Mouse (Mus musculus): ENCODE measurements around the gene Pcp2.
"Not testable (repeated sequence)": the region's sequence is repeated elsewhere in the genome, so short reads cannot be mapped to it uniquely, and the experiment has no call there.

The Pcp2 gene

DNA sequence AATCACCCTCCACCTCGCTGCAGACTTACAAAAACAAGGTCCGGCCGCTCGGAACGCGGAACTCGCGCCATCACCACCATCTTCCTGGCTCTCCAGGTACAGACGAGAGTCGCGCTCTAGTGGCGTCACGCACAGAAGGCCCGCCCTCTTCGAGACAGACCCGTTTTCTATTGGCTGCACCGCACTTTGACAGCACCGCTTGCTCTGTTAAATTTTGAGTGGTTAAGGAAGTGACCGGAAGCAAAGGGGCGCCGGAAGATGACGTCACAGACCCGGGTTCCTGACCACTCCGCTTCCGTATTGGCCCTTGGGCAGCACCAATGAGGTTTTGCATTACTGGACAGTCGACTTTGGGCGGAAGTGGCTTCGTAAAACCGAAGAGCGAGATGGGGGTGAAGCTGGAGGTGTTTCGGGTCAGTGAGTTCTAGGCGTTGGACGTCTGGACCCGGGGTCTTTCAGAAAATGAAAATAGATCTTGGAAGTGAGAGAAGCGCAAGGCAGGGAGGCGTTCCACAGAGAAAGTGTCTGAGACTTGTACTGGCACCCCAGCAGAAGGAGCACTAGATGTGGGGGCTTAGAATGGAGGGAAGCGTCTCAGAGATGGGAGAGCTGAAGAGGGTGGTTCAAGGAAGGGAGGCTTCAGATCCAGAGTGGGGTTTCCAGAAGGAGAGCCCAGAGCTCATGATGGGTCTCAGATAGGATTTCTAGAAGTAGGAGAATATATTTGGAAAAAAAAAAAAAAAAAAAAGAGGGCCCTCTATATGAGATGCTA is 4.0 kb downstream of the Pcp2 start, which contains the start of the genes Xab2 and Pet100:
Gene Xab2 (minus strand): TSS at position 118 of the 772 bp plus-strand sequence.
Gene Pet100 (plus strand): TSS at position 350 of the 772 bp plus-strand sequence.
- peak; percentile 100 for DNase-seq (ENCODE audit: low read depth, low spot score)

DNA sequence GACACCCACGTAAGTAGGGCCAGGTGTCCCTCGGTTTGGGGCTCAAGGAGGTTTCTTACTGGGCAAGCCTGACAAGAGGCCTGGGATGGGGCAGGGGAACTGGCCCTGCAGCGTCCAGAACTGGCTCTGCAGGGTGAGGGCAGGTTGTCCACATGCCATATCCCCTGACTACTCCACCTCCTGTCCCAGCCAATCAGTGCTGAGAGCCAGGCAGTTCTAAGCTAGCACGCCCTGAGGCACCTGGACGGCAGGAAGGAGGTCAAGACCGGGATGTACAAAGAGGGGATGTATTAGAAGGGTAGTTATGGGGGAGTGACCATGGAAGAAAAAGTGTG is 15.6 kb downstream of the Pcp2 start:
- no peak for DNase-seq (ENCODE audit: low read depth, low spot score)

DNA sequence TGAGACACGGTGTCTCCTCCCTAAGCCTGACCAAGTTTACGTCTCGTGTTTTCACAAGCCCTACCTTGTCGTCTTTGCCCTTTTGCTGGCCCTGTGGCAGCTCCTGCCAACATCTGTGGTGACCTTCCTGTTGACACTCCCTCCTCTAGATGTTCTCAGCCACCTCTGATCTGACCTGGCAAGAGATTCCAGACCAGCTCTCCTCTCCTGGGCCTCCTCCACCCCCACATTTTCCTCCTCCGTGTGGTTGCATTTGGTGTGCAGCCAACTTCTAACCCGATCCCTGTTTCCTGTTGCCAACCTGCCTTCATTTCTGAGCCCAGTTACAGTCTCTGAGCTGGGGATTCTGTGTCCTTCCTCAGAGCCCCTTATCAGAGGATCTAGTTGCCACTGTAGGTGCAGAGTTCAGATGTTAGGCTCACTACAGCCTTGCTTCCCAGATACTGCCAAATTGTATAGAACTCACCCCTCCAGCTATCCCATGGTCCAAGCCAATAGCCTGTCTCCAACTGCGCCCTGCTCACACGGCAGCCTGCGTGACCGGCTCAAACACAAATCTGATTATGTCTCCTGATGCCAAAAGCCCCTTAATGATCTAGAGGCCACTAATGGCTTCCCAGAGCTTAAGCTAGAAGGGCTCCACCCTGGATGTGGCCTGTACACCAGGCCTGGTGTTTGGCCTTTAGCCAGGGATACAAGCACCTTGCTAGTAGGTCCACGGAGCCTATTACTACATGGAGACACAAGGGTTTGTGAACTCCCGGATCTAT is 16.1 kb downstream of the Pcp2 start:
- no peak for DNase-seq (ENCODE audit: low read depth, low spot score)

DNA sequence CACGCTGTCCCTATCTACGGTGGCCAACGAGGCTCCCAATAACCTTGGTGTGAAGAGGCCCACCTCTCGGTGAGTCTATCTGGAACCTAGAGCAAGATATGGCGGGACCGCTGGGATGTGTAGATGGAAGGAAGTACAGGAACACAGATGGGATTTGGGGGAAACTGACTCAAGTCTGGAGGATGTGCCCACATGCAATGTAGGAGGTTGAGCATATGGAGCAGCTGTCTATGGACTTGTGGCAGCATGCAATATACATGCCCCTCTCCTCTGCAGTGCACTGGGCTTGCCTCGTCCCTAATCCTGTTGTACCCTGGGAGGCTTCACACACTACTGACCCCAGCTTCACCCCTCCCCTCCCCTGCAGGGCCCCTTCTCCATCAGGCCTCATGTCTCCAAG is 17.5 kb downstream of the Pcp2 start:
- DNase-seq (ENCODE audit: low read depth, low spot score), result no peak

DNA sequence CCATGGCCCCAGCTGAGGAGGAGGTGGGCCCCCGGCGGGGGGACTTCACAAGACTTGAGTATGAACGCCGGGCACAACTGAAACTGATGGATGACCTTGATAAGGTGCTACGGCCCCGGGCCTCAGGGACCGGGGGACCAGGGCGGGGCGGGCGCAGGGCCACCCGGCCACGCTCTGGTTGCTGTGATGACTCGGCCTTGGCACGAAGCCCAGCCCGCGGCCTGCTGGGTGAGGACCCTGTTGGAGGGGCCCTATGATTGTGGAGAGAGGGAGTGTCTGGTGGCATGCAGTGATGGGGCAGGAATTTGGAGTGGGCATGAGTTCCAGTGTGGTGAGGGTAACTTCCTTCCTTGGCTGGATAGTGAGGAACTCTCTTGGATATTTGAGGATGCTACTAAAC is 18.8 kb downstream of the Pcp2 start:
- no peak for DNase-seq (ENCODE audit: low read depth, low spot score)

DNA sequence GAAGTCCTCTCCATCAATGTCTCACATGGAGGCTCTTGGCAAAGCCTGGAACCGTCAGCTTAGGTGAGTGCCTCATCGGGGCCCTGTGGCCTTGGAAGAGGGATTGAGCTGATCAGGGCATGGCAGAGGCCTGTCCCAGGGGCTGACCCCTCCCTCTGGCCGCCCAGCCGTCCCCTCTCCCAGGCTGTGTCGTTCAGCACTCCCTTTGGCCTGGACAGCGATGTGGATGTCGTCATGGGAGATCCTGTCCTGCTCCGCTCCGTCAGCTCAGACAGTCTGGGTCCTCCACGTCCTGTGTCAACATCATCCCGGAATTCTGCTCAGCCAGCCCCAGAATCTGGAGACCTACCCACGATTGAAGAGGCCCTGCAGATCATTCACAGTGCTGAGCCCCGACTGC is 21.9 kb downstream of the Pcp2 start:
- DNase-seq (ENCODE audit: low read depth, low spot score), result no peak

DNA sequence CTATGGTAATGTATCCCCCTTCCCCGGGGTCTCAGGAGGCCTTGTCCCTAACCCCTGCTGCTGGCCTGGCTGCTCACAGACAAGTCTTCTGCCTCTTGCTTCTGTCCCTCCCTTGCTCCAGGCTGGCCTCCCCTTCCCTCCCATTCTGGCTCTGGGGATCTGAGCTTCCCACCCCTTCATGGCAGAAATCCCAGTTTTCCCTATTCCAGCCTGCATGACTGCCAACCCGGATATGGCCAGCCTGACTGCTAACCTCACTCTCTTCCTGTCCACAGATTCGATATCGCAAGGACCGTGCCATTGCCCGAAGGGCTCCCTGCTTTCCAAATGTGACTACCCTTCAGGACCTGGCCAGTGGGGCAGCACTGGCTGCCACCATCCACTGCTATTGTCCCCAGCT is 24.9 kb downstream of the Pcp2 start:
- DNase-seq (ENCODE audit: low read depth, low spot score), result no peak

DNA sequence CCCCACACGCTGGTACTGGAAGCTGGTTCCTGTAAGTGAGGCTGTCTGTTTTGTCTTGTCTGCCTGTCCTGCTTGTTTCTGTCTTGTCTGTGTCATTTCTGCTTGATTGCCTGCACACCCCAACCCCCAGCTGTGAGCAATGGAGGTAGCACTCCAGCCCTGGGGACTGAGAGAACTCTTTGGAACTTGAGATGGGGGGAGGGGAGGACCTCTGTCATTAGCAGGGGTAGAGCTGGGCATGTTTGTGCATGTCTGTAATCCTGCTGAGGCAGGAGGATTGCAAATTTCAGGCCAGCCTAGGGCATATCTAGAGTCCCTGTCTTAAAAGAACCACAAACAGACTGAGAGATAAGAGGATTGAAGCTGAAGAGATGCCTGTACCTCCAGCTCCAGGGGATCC is 26.1 kb downstream of the Pcp2 start:
- no peak for DNase-seq (ENCODE audit: low read depth, low spot score)

DNA sequence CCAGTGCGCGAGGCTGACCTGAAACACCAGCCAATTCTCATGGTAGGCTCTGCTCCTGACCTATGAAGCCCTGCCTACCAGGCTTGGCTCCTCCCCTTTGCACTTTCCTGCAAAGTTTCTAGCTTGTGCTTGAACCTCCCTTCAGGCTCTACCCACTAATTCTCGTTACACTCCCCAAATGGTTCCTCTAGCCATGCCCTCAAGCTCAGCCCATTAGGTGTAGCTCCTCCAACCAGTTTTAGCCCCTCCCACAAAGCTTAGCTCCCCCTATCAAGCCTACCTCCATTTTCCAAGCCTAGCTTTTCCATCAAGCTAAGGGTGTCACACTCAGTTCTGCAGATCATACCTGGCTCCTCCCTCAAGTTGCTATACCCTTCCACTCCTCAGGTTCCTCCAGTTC is 27.3 kb downstream of the Pcp2 start:
- DNase-seq (ENCODE audit: low read depth, low spot score), result peak; percentile 76

DNA sequence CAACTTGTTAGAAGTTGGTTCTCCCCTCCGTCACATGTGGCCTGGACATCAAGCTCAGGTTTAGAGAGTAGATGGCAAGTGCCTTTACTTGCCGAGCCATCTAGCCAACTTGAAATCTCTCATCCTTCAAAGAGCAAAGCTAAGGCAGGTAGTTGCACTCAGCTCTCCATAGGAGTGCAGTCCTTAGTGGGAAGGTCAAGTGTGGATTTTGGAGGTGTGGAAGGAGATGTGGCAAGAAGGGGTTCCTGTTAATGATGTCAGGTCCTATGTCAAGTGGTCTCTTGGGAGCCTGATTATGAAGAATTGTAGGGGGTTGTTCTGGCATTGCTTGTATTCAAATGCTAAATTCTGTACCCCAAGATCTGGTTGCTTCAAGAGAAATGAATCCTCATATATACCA is 30.9 kb downstream of the Pcp2 start:
- no peak for DNase-seq (ENCODE audit: low read depth, low spot score)

DNA sequence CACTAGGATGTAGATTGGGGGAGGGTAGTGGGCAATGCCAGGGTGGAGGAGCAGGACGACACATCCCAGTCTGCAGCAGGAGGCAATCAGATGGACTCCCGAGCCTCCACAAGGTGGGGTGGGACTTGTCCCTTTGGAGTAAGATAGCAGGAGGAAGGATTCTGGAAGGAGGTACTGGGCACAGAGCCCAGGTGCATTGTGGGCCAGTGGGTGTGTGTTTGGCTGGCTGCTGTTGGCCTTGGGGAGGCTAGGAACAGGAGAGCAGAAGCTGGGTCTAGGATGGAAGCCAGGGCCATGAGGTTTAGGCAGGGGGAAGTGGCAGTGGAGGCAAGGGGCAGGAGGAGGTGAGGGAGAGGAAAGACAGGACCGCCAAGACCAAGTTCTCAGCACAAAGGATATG is 31.9 kb downstream of the Pcp2 start:
- DNase-seq (ENCODE audit: low read depth, low spot score), result no peak

DNA sequence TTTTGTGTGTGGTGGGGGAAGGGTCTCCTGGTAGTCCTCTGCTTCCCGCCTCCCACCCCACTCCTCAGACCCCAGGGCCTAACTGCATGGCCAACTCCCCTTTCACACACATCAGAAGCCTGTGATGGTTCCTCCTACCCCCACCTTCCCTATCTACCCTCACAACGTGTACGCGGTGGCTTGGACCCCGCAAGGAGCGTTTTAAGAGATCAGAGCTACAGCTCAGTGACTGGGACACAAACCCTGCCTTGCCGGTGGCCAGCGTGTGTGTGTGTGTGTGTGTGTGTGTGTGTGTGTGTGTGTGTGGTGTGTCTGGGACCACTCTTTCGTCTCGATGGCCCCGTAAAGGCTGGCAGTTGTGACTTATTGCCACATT is 37.1 kb downstream of the Pcp2 start:
- no peak for DNase-seq (ENCODE audit: low read depth, low spot score)

DNA sequence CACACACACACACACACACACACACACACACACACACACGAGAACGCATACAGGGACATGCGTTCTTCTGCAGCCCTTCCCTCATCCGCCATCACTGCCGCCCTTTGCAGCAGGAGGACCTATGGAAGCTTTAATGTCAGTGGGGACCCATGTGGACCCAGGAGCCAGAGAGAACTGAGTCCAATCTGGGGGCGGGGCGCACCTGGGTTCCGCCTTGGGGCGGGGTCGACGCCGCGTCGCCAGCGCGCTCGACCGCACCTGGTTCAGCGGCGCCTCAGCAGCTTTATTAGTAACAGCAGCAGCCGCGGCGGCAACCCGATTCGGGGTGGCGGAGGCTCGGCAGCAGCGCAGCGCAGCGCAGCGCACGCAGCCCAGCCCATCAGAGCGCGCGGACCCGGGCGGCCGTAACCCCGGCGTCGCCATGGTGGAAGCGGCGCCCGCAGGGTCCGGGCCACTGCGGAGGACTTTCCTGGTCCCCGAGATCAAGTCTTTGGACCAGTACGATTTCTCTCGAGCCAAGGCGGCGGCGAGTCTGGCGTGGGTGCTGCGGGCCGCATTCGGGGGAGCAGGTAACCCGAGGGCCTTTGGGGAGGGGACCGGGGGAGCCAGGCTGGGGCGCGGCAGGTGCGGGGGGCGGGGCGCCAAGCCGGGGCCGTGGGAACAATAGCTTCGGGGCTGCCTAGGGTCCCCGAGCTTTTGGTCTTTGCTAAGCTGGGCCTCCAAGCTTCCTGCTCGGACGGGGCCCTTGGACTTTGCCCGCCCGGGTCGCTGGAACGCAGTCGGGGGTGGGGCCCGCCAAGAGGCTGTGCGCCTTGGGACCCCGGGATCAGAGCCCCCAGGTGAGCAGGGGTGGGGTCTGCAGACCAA is 37.7 kb downstream of the Pcp2 start:
- peak; percentile 83 for DNase-seq (ENCODE audit: low read depth, low spot score)

DNA sequence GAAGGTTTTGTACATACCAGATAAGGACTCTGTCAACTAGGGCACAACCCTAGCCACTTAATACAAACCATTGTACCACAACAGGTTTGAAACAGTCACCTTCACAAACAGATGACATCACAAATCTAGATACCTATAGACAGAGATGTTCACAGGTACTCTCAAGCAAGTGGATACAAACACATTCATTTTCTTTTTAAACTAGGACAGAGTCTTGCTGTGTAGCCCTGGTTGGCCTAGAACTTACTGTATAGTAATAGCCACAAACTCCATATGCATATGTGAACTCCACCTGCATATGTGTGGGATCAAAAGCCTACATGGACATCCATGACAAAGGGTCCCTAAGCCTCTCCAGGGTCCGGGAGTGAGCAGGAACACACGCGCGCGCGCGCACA is 38.4 kb downstream of the Pcp2 start, which contains the start of gene Camsap3:
Gene Camsap3 (plus strand): TSS at position 301 of the 398 bp plus-strand sequence.
- no peak for DNase-seq (ENCODE audit: low read depth, low spot score)

DNA sequence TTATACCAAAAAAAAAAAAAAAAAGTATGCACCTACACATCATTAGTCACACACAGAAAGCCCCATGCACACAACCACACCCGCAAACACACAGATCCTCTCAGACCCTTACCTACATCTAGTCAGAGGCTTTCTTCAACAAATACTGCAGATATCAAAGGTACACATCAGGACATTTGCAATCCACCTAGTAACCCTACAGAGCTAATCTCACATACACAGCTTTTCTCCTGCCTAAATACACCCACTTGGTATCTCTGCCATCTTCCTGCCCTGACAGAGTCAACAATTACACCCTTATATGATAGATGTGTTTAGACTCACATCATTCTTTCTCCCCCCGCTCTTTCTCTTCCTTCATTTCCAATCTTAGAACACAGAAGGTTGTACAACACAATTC is 38.9 kb downstream of the Pcp2 start:
- DNase-seq (ENCODE audit: low read depth, low spot score), result no peak

DNA sequence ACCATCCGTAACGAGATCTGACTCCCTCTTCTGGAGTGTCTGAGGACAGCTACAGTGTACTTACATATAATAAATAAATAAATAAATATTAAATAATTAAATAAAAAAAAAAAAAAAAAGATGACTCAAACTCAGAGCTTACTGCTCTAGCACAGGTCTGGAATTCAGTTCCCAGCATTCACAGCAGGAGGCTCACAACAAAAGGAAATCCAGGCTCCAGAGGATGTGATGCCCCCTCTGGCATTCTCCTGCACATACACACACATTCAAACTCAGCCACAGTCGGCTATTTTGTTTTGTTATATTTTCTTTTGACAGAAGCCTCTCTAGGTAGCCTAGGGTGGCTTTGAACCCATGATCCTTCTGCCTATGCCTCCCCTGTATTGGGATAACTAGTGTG is 43.4 kb downstream of the Pcp2 start:
- not testable (repeated sequence) for DNase-seq (ENCODE audit: low read depth, low spot score)

DNA sequence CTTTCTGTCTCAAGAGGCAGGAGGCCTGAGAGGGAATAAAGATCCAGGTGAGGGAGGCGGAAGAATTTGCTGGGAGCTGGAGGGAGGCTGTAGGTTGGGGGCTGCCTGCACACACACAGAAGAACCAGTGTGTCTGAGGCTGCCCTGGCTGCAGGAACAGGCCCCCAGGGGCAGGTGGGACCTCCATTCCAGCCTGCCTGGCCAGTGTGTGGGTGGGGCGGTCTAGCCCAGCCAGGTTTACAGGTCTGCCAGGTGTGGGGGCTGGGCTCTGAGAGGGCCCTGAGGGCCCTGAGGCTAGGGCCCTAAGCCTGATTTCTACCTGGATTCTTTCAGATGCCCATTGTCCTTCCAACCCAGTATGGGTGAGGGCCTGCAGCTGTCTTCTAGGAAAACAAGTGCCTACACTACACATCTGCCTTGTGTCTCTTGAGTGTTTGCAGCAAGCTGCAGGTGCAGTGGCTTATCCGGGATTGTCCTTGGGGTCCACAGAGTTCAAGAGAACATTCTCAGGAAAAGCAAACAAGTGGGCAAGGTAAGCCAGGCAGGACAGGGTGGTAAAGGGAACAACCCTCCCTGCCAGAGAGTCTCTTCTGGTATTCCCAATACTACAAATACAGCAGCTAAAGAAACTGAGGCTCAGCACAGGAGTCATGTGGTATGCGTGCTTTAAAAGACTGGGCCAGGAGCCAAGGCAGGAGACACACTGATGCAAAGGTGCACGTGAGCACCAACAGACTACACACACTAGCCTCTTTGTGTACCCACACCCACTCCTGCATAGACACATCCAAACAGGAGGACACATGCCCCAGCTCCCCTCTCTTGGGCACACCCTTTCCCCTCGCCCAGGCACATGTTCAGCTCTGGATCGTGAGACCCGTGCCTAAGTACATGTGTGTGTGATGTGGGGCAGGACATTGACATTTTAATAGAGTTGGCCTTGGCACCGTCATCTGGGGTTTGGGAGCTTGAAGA is 45.7 kb downstream of the Pcp2 start:
- DNase-seq (ENCODE audit: low read depth, low spot score), result no peak

DNA sequence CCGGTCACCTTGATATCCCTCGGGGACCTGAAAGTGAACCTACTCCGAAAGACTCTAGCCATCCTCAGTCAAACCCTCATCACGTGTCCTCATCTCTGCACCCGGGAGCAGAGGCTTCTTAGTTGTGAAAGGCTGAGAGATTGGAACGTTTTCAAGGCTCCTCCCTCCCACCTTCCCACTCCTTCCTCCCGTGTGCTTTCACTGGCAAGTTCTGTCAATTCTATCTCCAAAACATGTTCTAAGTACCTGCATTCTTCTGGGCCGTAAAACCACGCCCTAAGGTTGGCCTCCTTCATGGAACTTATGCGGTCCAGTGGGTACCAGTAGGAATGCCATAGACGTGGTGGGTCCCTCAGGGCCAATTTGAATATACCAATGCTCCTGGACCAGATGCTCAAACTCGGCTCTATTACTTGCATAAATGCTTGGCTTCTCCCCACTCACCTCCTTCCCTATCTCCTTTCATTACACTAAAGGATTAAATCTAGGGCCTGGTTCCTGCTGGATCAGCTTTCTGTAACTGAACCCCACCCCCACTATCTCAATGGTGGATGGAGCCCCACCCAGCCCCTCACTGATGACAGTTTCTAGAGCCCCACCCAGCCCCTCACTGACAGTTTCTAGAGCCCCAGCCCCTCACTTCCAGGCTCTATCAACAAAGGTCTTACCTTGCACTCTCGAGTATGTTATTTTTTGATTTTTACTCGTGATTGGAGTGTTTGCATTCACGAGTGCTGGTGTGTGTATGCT is 49.0 kb downstream of the Pcp2 start:
- DNase-seq (ENCODE audit: low read depth, low spot score), result no peak

DNA sequence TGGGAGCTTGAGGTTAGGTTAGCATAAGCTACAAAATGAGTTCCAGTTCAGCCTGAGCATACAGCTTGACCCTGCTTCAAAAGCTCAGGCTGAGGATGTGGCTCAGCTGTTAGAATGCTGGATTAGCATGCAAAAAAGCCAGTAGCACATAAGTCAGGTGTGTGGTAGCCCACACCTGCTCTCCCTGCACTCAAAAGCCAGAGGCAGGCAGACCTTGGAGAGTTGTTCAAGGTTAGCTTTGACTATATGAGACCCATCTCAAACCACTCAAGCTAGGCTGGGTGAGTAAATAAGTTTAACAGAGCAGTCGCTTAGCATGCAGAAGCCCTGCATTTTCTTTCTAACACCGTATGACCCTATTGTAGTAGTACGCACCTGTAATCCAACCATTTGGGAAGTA is 50.8 kb downstream of the Pcp2 start:
- DNase-seq (ENCODE audit: low read depth, low spot score), result no peak
